Mouse (Mus musculus) left cerebral cortex, adult 9 months (tissue): ENCODE data around the gene Cttn.

Experiments used
- DNase-seq, 2 experiments: peaks; one replicate each; pipeline ENCODE4 v3.0.0; 2022; ENCODE audit warnings: low spot score in 2 of 2

Gene Cttn

GRCm38 (mm10) chr7:144470545-144471059 lies at the start of gene Cttn:
Gene Cttn, minus strand, starts transcription at chr7:144471009.
- DNase-seq = peak; percentile 64 to 89

- no peak for DNase-seq
These were observed 49.0 kb upstream of the Cttn start for GRCm38 (mm10) chr7:144519852-144520251.

DNA sequence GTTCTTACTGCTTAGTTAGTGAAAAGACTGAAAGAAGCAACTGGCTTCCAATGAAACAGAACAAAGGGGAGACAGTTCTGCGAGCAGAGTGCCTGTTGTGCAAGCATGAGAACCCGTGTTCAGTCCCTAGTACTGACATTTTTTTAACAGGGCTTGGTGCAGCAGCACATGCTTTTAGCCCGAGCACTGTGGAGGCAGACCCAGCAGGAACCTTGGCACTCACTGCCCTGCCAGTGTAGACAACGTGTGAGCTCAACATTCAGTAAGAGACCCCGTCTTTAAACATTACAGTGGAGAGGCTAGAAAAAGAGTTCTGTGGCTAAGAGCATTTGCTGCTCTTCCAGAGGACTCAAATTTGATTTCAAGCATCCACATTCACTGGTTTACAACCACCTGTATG lies 45.9 kb upstream of the Cttn start:
- no peak for DNase-seq

GRCm38 (mm10) chr7:144509090-144509489 lies 38.3 kb upstream of the Cttn start:
- DNase-seq = no peak

- DNase-seq = no peak
These were observed 36.0 kb upstream of the Cttn start for GRCm38 (mm10) chr7:144506807-144507206.

DNA sequence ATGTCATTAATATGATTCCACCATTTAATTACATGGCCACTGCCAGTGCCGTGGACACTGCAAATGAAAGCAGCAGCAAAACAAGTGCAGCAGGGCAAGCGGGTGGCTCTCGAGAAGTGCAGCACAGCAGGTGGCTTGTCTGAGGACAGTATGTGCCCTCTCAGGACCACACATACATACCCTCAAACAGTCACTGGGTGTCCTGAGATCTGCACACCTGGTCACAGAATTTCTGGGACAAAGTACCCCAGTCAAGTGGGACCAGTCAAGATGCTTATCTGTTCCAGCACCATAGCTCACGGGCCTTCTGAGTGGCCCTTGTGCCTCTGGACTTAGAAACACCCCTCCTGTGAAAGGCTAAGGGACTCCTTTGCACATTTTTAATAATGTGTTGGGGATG lies 33.1 kb upstream of the Cttn start:
- DNase-seq = no peak

DNA sequence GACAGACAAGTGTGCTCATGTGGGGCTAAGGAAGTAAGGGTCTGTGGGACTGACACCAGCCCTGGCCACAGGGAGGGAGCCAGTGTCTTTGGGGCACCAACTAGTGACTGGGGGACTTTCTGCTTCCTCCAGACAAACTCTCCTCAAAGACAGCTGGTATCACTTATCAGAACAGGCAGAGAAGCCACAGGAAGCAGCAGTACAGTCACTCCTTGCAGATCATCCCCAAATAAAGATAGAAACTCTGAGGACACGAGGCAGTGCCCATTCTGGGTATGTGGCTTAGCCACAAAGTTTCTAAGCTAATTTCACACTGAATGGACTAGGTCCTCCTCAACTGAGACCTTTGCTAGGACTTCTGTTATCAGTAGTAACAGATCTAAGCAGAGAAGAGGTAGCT lies 22.1 kb upstream of the Cttn start:
- no peak for DNase-seq

GRCm38 (mm10) chr7:144490201-144490873 lies 19.5 kb upstream of the Cttn start:
- no peak for DNase-seq

GRCm38 (mm10) chr7:144489067-144489774 lies 18.4 kb upstream of the Cttn start:
- DNase-seq = no peak

DNA sequence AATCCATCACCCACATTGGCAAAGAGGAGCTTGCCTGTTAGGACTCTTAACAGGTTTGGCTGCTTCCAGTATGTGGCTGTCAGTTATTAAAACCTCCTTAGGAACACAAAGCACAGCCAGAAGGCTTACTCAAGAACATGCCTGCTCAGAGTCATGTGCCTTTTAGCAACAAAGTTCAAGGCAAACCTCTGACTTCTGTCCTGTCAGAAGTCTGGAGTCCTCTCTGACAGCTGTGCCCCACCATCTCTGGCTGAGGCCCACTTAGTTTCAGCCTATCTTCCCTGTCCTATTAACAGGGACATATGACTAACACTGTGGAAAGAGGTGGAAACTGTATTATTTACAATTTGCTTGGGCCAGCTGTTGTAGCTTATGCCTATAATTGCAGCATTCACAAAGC lies 9.5 kb upstream of the Cttn start:
- no peak for DNase-seq

- peak; percentile 59 to 82 for DNase-seq
These were observed 8.8 kb upstream of the Cttn start for GRCm38 (mm10) chr7:144479569-144479968.

DNA sequence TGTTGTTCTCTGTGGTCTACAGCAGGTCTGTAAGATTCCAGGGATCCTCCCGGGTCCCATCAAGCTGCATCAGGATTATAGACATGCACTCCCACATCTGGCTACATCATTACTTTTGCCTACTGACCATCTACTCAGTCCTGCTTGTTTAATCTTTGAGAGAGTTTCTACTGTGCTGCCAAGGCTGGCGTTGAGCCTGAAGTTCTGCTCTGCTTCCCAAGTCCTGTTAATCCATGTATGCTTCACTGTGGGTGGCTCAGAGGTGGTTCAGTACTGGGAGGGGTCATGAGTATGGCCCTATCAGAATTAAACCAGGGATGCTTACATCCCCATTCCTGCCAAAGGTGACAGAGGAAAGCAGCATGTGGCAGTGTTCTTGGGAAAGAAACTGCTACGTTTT lies 4.9 kb upstream of the Cttn start:
- no peak for DNase-seq

DNA sequence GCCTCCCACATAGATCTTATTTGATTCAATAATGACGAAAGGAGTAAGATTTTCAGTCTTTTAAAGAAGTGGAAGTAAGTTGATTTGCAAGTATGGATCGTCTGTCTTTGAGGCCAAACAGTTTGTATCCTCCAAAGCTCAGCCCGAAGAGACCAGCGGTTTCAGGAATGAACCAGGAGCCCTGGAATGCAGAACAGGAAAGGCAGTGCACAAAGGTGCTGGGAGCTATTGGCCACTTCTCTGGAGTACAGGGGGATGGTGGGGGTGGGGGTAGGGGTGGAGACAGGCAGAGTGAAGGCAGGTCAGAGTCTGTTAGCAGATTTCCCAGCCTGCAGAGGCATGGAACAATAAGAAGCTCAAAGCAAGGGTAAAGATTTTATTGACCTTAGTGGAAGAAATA lies 2.7 kb upstream of the Cttn start:
- no peak for DNase-seq

DNA sequence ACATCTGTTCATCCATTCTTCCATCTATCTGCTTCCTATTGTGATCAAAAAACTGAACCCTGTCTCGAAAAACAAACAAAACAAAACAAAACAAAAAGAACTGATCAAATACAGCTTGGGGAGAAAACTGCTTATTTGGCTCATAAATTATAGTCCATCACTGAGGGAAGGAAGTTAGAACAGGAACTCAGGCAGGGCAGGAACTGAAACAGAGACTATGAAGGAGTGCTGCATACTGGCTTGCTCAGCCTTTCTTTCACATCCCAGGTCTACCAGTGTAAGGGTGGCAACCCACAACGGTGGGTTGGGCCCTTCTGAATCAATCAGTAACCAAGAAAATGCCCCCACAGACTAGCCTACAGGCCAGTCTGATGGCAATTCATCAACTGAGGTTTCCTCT lies 294 bp upstream of the Cttn start:
- no peak for DNase-seq

GRCm38 (mm10) chr7:144469908-144470544 lies 783 bp downstream of the Cttn start:
- DNase-seq = no peak

- no peak for DNase-seq
These were observed 1.6 kb downstream of the Cttn start for GRCm38 (mm10) chr7:144469181-144469641.

DNA sequence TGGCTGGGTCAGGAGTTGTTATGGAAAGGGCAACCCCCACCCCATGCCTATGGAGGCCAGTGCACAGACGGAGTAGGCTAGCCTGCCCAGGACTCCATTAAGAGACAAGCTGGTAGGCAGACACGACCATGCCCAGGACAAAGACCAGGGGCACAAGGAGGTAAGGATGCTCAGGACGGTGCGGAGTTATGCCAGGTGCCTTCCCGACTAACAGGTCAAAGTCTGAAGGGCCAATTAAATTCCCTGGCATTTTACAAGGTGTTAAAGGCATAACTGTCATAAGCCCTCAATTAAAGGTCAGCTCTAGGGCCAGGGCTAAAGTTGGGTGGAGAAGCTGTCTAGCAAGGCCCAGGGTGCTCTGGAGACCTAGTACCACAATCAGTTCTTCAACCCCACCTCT lies 2.1 kb downstream of the Cttn start:
- DNase-seq = no peak

DNA sequence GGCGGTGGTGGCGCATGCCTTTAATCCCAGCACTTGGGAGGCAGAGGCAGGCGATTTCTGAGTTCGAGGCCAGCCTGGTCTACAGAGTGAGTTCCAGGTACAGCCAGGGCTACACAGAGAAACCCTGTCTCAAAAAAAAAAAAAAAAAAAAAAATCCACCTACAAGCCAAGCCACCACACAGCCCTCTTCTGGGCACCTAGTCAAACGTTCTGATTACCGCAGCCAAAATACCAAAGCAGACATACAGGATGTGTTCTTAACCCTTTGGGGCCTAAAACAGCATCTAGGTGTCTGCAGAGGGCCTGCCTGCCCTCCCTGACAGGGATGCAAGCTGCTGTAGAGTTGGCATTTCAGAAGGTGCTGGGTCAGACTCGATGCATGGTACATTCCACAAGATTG lies 8.2 kb downstream of the Cttn start:
- DNase-seq = no peak

GRCm38 (mm10) chr7:144461246-144461902 lies 9.4 kb downstream of the Cttn start:
- DNase-seq = no peak

DNA sequence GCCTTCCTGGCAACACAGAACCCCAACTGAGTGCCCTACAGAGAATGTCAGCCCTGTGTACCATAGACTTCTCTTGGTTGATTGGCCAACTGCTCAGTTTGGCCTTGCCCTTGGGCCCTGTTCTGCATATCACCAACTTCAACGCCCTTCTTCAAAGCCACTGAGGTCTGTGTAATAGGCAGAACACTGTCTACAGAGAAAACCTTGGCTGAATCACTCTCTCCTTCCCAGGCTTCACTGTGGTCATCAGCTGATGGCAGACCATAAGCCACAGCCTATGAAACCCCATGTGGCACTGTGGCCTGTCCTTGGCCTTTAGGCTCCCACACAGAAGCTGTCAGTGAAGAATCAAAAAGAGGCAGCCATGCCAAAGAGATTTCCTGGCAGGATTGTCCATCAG lies 11.9 kb downstream of the Cttn start:
- DNase-seq = no peak

DNA sequence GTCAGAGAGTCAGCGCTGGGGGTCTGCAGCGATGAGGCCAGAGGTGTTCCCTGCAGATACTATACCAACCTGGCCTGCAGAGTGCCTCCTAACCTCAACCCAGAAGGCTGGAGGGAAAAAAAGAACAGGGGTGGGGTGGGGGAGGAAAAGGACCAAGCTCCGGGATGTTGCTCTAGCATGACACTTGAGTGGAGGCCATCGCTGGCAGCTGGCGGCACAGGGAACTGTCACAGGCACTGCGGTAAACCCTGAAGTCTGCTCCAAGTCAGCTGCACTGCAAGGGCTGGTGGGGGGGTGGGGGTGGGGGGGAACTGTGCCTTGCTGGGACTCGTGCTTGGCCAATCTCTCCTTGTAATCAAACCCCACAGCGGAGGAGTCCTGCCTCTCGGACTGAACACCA lies 20.1 kb downstream of the Cttn start:
- DNase-seq = no peak
